Mouse (Mus musculus) adrenal gland, postnatal 14 days (tissue): ENCODE measurements around the gene Samd11. TPM values are rescaled to one million over a fixed set of nuclear protein-coding genes. Genes with fewer than 3 reads are reported as not detected.

Experiments used
- DNase-seq: peaks from one replicate; pipeline ENCODE4 v3.0.0; 2021; ENCODE audit warnings: mixed read lengths
- microRNA-seq, 2 experiments: library from miRNA; unstranded; fragments of <30 nt; microRNA quantifications; one replicate each; pipeline ENCODE4 v1.2.0; 2021
- total RNA-seq: library from RNA; stranded (reverse); gene quantifications from 2 replicates; pipeline ENCODE4 v1.2.3, GENCODE M21; 2021

Gene Samd11
- total RNA-seq, 1 experiment from 2014 or later = 3.6 TPM

DNA sequence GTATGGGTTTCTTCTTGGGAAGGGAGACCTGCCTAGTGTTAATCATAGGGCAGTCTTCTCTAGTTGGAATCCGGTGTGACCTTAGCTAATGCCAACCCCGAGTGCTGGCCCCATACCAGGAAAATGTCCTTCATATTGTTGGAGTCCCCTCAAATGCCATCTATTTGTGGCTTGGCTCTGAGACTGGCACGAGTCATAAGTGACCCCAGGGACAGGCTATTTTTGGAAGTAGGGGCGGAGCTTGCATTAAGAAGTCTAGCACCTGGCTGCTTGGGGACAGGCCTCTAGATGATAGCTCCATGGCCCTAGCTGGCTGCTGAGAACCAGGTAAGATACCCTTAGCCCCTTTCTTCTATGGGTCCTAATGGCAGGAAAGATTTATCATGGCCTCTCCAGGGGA lies 39.8 kb downstream of the Samd11 start, which contains the start of gene Perm1:
Gene Perm1, plus strand, starts transcription at position 220 of the 400 bp plus-strand sequence.
- peak; percentile 93 for DNase-seq

- no peak for DNase-seq
Measured at GRCm38 (mm10) chr4:156213134-156213533, 42.3 kb downstream of the Samd11 start.

DNA sequence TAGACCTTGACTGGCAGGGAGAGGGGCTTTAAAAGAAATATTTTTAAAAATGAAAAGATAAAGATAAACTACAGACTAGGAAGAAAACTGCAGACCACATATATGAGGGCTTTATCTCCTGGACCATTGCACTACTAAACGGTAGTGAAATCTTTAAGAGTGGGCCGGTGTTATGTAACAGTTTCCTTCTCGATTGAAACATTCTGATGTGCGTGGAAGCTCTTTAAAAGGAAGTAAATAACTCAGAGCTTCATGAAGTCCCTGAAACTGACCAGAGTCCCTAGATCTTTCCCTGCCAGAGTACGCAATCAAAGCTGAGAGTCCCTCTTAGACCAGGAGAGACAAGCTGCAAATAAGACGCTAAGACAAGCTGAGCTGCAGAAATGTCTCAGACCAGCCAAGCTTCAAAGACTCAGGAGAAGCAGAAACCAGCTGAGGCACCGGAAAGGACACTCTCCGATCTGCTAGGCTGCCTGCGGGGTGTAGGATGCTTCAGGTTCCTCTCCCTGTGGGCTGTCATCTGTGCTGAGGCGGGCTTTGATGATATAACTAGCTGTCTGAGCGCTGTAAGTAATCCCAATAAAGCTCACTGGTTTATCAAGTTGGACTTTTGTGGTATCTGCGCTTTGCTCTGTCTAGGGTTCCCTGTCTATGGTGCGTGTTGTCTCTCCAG lies 45.4 kb downstream of the Samd11 start:
- DNase-seq = no peak

- DNase-seq = no peak
Measured at GRCm38 (mm10) chr4:156208872-156209271, 46.6 kb downstream of the Samd11 start.

DNA sequence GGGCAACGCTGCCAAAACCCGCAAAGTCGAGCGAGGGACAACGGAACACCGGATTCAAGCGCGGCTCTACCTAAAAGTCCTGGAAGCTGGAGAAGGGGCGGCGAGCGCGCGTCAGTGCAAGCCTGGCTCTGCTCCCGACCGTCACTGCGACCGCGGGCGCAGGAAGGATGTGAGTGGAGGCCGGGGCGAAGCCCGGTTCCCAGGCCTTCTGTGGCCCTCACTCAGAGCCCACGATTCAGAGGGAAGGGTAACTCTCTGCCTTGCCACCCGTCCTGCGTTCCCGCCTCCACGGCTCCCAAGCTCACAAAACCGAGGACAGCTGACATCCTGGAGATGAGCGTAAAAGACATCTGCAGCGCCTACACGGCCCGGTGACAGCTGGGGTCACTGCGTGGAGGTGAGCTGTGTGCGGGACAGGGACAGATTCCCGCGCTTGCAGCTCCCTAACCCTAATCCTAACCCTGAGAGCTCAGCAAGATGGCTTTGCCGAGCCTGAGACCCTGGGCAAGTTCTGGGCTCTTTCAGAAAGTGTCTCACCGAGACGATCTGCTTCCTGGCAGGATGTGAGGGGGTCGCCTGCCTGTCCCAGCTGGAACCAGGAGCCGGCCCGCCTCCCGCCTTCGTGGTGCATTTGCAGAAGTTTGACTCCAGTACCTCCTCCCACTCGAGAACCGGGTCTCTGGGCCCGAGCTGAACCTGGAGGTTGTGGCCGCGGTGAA lies 51.9 kb downstream of the Samd11 start:
- peak; percentile 54 for DNase-seq

DNA sequence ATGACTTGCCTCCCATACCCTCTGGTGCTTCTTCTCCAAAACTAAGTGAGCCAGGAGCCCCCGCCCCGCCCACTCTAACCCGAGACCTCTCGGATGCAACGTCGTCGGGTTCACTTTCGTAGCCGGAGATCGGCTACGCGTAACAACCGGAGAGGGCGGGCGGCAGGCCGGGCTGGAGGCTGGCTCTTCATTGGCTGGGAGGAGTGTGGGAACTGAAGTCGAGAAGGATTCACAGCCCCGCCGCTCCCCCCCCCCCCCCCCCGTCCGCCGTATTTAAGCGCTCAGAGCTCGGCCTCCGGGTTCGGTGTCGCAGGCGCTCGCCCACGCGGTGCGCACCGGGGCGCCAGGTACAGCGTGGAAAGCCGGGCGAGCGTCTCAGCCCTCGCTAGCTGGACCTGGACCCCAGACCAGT lies 52.5 kb downstream of the Samd11 start, which contains the start of gene AW011738:
Gene AW011738, plus strand, starts transcription at position 304 of the 412 bp plus-strand sequence.
- DNase-seq = peak; percentile 82

DNA sequence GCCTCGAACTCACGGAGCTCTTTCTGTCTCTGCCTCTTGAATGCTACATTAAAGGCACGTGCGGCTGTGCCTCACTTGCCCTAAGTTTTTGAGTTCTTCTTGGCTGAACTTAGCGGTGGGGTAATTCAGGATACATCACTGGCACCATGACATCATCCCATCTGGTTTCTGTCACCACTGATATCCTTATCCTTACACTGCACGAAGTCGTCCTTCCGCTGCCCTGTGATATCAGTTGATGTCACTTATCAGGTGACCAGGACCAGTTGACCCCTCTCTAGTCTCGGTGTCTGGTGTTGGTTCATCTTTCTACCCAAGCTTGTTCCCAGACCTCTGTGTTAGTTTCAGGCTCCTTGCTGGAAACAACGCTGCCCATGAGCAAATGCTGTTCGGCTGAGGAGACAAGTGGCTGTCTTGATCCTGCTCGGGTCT lies 53.0 kb downstream of the Samd11 start:
- DNase-seq = no peak

- no peak for DNase-seq
Measured at GRCm38 (mm10) chr4:156200623-156201475, 54.6 kb downstream of the Samd11 start, which contains the start of gene Isg15. Gene Isg15 (minus strand): TSS chr4:156200818.

GRCm38 (mm10) chr4:156197829-156198205 lies 57.6 kb downstream of the Samd11 start:
- DNase-seq = peak; percentile 97

GRCm38 (mm10) chr4:156197131-156197828 lies 58.2 kb downstream of the Samd11 start, which contains the start of gene Agrn:
Gene Agrn (minus strand): TSS chr4:156197488.
- DNase-seq = peak; percentile 88

Small RNA genes lying within 50 kb of the gene (microRNA-seq; reads per million reads assigned to microRNA genes)
- 1.3 to 2.7 reads per million in 2 experiments for gene Mir7658

Other genes starting within 250 kb of the Samd11 start
- 0.56 and 3.4 TPM in 2 replicates for gene Tnfrsf4, start 241.8 kb downstream of the Samd11 start, total RNA-seq
- gene Tnfrsf18, start 229.5 kb downstream of the Samd11 start, total RNA-seq = 2.4 TPM in 1 of 2 replicates, not detected in the other
- 0.70 TPM in 1 of 2 replicates, not detected in the other for gene Ttll10, start 196.2 kb downstream of the Samd11 start, total RNA-seq
- 10.4 and 12.7 TPM in 2 replicates for gene 9430015G10Rik, start 145.7 kb downstream of the Samd11 start, total RNA-seq
- gene Rnf223, start 125.1 kb downstream of the Samd11 start, total RNA-seq = not detected in 2 replicates
- 59.4 and 60.9 TPM in 2 replicates for gene Agrn, start 58.2 kb downstream of the Samd11 start, total RNA-seq
- 3.3 and 4.6 TPM in 2 replicates for gene Isg15, start 54.8 kb downstream of the Samd11 start, total RNA-seq
- 3.9 and 4.7 TPM in 2 replicates for gene AW011738, start 52.4 kb downstream of the Samd11 start, total RNA-seq
- gene Perm1, start 39.8 kb downstream of the Samd11 start, total RNA-seq = 14.2 and 16.2 TPM in 2 replicates
- 15.7 TPM in 2 replicates for gene Plekhn1, start 20.8 kb downstream of the Samd11 start, total RNA-seq
- 42.5 and 48.9 TPM in 2 replicates for gene Noc2l, start 19.6 kb downstream of the Samd11 start, total RNA-seq
- gene Vmn2r-ps159, start 75.4 kb upstream of the Samd11 start, total RNA-seq = not detected in 2 replicates